Mouse (Mus musculus): ENCODE data around the gene Scamp2.

The Scamp2 gene

GRCm38 (mm10) chr9:57552139-57552887, 8.4 kb upstream of the Scamp2 start, which contains the start of gene Mpi:
TSS of gene Mpi (minus strand) at chr9:57552763.
- peak; percentile 87 for DNase-seq

GRCm38 (mm10) chr9:57553119-57553518, 7.6 kb upstream of the Scamp2 start:
- no peak for DNase-seq

- DNase-seq, result no peak
Observed at GRCm38 (mm10) chr9:57554753-57555152, 6.0 kb upstream of the Scamp2 start.

- no peak for DNase-seq
Observed at GRCm38 (mm10) chr9:57557215-57557614, 3.5 kb upstream of the Scamp2 start.

GRCm38 (mm10) chr9:57558625-57559024, 2.1 kb upstream of the Scamp2 start:
- DNase-seq, result no peak

- DNase-seq, result no peak
Observed at GRCm38 (mm10) chr9:57559568-57559967, 1.2 kb upstream of the Scamp2 start.

- no peak for DNase-seq
Observed at GRCm38 (mm10) chr9:57560263-57560662, 480 bp upstream of the Scamp2 start.

- no peak for DNase-seq
Observed at GRCm38 (mm10) chr9:57561711-57562099, 962 bp downstream of the Scamp2 start.

GRCm38 (mm10) chr9:57562896-57563372, 2.2 kb downstream of the Scamp2 start:
- DNase-seq, result peak; percentile 51

- DNase-seq, result no peak
Observed at GRCm38 (mm10) chr9:57564609-57565008, 3.9 kb downstream of the Scamp2 start.

GRCm38 (mm10) chr9:57565741-57566221, 5.0 kb downstream of the Scamp2 start:
- DNase-seq, result peak; percentile 69

GRCm38 (mm10) chr9:57566846-57567245, 6.1 kb downstream of the Scamp2 start:
- DNase-seq, result no peak

GRCm38 (mm10) chr9:57568500-57568899, 7.8 kb downstream of the Scamp2 start:
- DNase-seq, result no peak

- DNase-seq, result no peak
Observed at GRCm38 (mm10) chr9:57574397-57574796, 13.7 kb downstream of the Scamp2 start.

- no peak for DNase-seq
Observed at GRCm38 (mm10) chr9:57575577-57575976, 14.8 kb downstream of the Scamp2 start.

- DNase-seq, result no peak
Observed at GRCm38 (mm10) chr9:57577144-57577849, 16.6 kb downstream of the Scamp2 start.

- DNase-seq, result no peak
Observed at GRCm38 (mm10) chr9:57584991-57585390, 24.2 kb downstream of the Scamp2 start.

- DNase-seq, result peak; percentile 83
Observed at GRCm38 (mm10) chr9:57589224-57590126, 28.7 kb downstream of the Scamp2 start, which contains the start of gene Ulk3. TSS of gene Ulk3 (plus strand) at chr9:57589452.

GRCm38 (mm10) chr9:57590726-57591125, 30.0 kb downstream of the Scamp2 start:
- no peak for DNase-seq

GRCm38 (mm10) chr9:57593454-57594173, 32.9 kb downstream of the Scamp2 start:
- DNase-seq, result no peak

GRCm38 (mm10) chr9:57594174-57594509, 33.4 kb downstream of the Scamp2 start:
- DNase-seq, result no peak

GRCm38 (mm10) chr9:57597265-57597664, 36.5 kb downstream of the Scamp2 start:
- no peak for DNase-seq
